Mouse (Mus musculus) myocyte (in vitro differentiated cells): ENCODE data around the gene Med6. TPM values are rescaled to one million over a fixed set of nuclear protein-coding genes. Genes with fewer than 3 reads are reported as not detected.

Experiments used
- H3K27me3 ChIP-seq: one replicate; pipeline ENCODE4 v1.6.1; 2011; ENCODE audit not compliant: control insufficient read depth, insufficient read depth, insufficient read length
- H3K36me3 ChIP-seq: one replicate; pipeline ENCODE4 v1.6.1; 2011; ENCODE audit not compliant: control insufficient read depth, insufficient read depth
- H3K4me2 ChIP-seq: one replicate; pipeline ENCODE4 v1.6.1; 2011; ENCODE audit warnings: low read depth, control low read depth
- H3K4me3 ChIP-seq: one replicate; pipeline ENCODE4 v1.5.1; 2011; ENCODE audit warnings: mild to moderate bottlenecking, control low read depth, moderate library complexity
- H3K79me2 ChIP-seq: one replicate; pipeline ENCODE4 v1.6.1; 2011; ENCODE audit not compliant: control insufficient read depth, insufficient read depth
- H3ac ChIP-seq: one replicate; pipeline ENCODE4 v1.6.1; 2011; ENCODE audit not compliant: control insufficient read depth, insufficient read length
- CEBPB ChIP-seq: IDR thresholded peaks from 2 replicates; pipeline ENCODE4 v1.6.1; 2011; ENCODE audit warnings: mild to moderate bottlenecking, moderate library complexity; ENCODE audit not compliant: poor library complexity, insufficient read depth, severe bottlenecking
- E2F4 ChIP-seq: IDR thresholded peaks from one replicate; pipeline ENCODE4 v1.6.1; 2011; ENCODE audit warnings: mild to moderate bottlenecking, control low read depth, moderate library complexity; ENCODE audit not compliant: insufficient read depth
- MAX ChIP-seq: IDR thresholded peaks from one replicate; pipeline ENCODE4 v1.6.1; 2011; ENCODE audit warnings: low read depth, mild to moderate bottlenecking, control low read depth
- MYOD1 ChIP-seq, 3 experiments: IDR thresholded peaks; one replicate each; pipeline ENCODE4 v1.6.1; 2011; ENCODE audit warnings: control low read depth in 2 of 3, low read depth in 2 of 3, mild to moderate bottlenecking in 2 of 3, moderate library complexity in 1 of 3; ENCODE audit not compliant: insufficient read length in 2 of 3, control insufficient read depth in 1 of 3
- MYOG ChIP-seq, 3 experiments: IDR thresholded peaks; one replicate each; pipeline ENCODE4 v1.6.1; 2011; ENCODE audit warnings: control low read depth in 2 of 3, low read depth in 2 of 3, mild to moderate bottlenecking in 2 of 3; ENCODE audit not compliant: insufficient read length in 2 of 3, control insufficient read depth in 1 of 3, insufficient read depth in 1 of 3
- POLR2A ChIP-seq: IDR thresholded peaks from one replicate; pipeline ENCODE4 v1.6.1; 2011; ENCODE audit warnings: low read depth, mild to moderate bottlenecking, control low read depth, moderate library complexity; ENCODE audit not compliant: insufficient read length
- POLR2AphosphoS2 ChIP-seq: IDR thresholded peaks from one replicate; pipeline ENCODE4 v1.6.1; 2011; ENCODE audit warnings: low read depth, control low read depth; ENCODE audit not compliant: insufficient read length
- REST ChIP-seq: IDR thresholded peaks from one replicate; pipeline ENCODE4 v1.6.1; 2011; ENCODE audit warnings: mild to moderate bottlenecking, control low read depth, moderate library complexity; ENCODE audit not compliant: insufficient read depth, insufficient read length
- SRF ChIP-seq: IDR thresholded peaks from one replicate; pipeline ENCODE4 v1.6.1; 2011; ENCODE audit warnings: low read depth; ENCODE audit not compliant: control insufficient read depth, insufficient read length
- TCF12 ChIP-seq: IDR thresholded peaks from one replicate; pipeline ENCODE4 v1.6.1; 2011; ENCODE audit warnings: mild to moderate bottlenecking, control low read depth; ENCODE audit not compliant: poor library complexity, insufficient read depth, severe bottlenecking
- TCF3 ChIP-seq: IDR thresholded peaks from one replicate; pipeline ENCODE4 v1.6.1; 2011; ENCODE audit warnings: low read depth, control low read depth; ENCODE audit not compliant: insufficient read length
- USF1 ChIP-seq: IDR thresholded peaks from one replicate; pipeline ENCODE4 v1.6.1; 2011; ENCODE audit warnings: low read depth, mild to moderate bottlenecking, control low read depth, moderate library complexity
- polyA plus RNA-seq: library from polyadenylated mRNA; unstranded; fragments of >200 nt; fragmentation: generic; extraction: Trizol; gene quantifications from one replicate; pipeline ENCODE4 v1.2.1, GENCODE M21; 2012; ENCODE audit warnings: missing spikeins

Med6 gene
- polyA plus RNA-seq, 1 experiment: 25.9 TPM

- TF ChIP-seq REST (no peak), POLR2A (no peak), USF1 (no peak), MAX (no peak), CEBPB (no peak), TCF3 (no peak), SRF (no peak), POLR2AphosphoS2 (no peak), E2F4 (no peak), MYOG (IDR thresholded peaks at IDR 0.05; ENCODE audit: control insufficient read depth in 1 of 3, insufficient read depth in 1 of 3, insufficient read length in 2 of 3, low read depth in 2 of 3) (no peak), TCF12 (no peak), MYOD1 (IDR thresholded peaks at IDR 0.05; ENCODE audit: control insufficient read depth in 1 of 3, insufficient read length in 2 of 3, low read depth in 2 of 3) (no peak)
- H3K36me3 ChIP-seq: no peaks in the 10 kb centered on the region
- no peaks in the 10 kb centered on the region for H3K27me3 ChIP-seq
- H3K79me2 ChIP-seq: no peaks in the 10 kb centered on the region
- no peak overlapping the region for H3K4me3 ChIP-seq
- H3K4me2 ChIP-seq: no peak overlapping the region
- H3ac ChIP-seq: no peak overlapping the region
Observed at GRCm38 (mm10) chr12:81564173-81564572, 30.6 kb downstream of the Med6 start.

GRCm38 (mm10) chr12:81549286-81549685 lies 45.5 kb downstream of the Med6 start:
- Histone ChIP-seq H3ac (no peak overlapping the region), H3K27me3 (no peaks in the 10 kb centered on the region), H3K4me2 (no peak overlapping the region), H3K79me2 (no peaks in the 10 kb centered on the region), H3K36me3 (no peaks in the 10 kb centered on the region), H3K4me3 (no peak overlapping the region)
- TF ChIP-seq MAX: no peak
- TF ChIP-seq TCF3: no peak
- TF ChIP-seq MYOD1 (IDR thresholded peaks at IDR 0.05; ENCODE audit: control insufficient read depth in 1 of 3, insufficient read length in 2 of 3, low read depth in 2 of 3): no peak
- no peak for TF ChIP-seq SRF
- TF ChIP-seq CEBPB: no peak
- TF ChIP-seq USF1: no peak

- Histone ChIP-seq H3K79me2 (no peaks in the 10 kb centered on the region), H3K4me2 (no peak overlapping the region), H3K36me3 (no peaks in the 10 kb centered on the region), H3K4me3 (no peak overlapping the region), H3ac (no peak overlapping the region), H3K27me3 (no peaks in the 10 kb centered on the region)
- TF ChIP-seq E2F4: no peak
- TF ChIP-seq USF1: no peak
- TF ChIP-seq SRF: no peak
- TF ChIP-seq POLR2A: no peak
- no peak for TF ChIP-seq MYOG (IDR thresholded peaks at IDR 0.05; ENCODE audit: control insufficient read depth in 1 of 3, insufficient read depth in 1 of 3, insufficient read length in 2 of 3, low read depth in 2 of 3)
- TF ChIP-seq POLR2AphosphoS2: no peak
- TF ChIP-seq TCF3: no peak
- TF ChIP-seq CEBPB: no peak
- TF ChIP-seq REST: no peak
- TF ChIP-seq MYOD1 (IDR thresholded peaks at IDR 0.05; ENCODE audit: control insufficient read depth in 1 of 3, insufficient read length in 2 of 3, low read depth in 2 of 3): no peak
- TF ChIP-seq MAX: no peak
- no peak for TF ChIP-seq TCF12
Observed at GRCm38 (mm10) chr12:81547163-81547562, 47.6 kb downstream of the Med6 start.

GRCm38 (mm10) chr12:81533029-81533419 lies 61.8 kb downstream of the Med6 start:
- TF ChIP-seq MAX (no peak), POLR2A (no peak), POLR2AphosphoS2 (no peak), TCF12 (no peak), TCF3 (no peak), MYOD1 (IDR thresholded peaks at IDR 0.05; ENCODE audit: control insufficient read depth in 1 of 3, insufficient read length in 2 of 3, low read depth in 2 of 3) (no peak), CEBPB (no peak), REST (no peak), USF1 (no peak), MYOG (IDR thresholded peaks at IDR 0.05; ENCODE audit: control insufficient read depth in 1 of 3, insufficient read depth in 1 of 3, insufficient read length in 2 of 3, low read depth in 2 of 3) (no peak), E2F4 (no peak), SRF (no peak)
- Histone ChIP-seq H3K4me3 (peak overlapping the region; percentile 96), H3K4me2 (peak overlapping the region; percentile 86), H3K27me3 (no peaks in the 10 kb centered on the region), H3ac (peak overlapping the region; percentile 10), H3K79me2 (peaks cover 40% of the 10 kb centered on the region), H3K36me3 (no peaks in the 10 kb centered on the region)
